8 mouse cellular contexts compared by ENCODE assay signal in the genomic region with DNA sequence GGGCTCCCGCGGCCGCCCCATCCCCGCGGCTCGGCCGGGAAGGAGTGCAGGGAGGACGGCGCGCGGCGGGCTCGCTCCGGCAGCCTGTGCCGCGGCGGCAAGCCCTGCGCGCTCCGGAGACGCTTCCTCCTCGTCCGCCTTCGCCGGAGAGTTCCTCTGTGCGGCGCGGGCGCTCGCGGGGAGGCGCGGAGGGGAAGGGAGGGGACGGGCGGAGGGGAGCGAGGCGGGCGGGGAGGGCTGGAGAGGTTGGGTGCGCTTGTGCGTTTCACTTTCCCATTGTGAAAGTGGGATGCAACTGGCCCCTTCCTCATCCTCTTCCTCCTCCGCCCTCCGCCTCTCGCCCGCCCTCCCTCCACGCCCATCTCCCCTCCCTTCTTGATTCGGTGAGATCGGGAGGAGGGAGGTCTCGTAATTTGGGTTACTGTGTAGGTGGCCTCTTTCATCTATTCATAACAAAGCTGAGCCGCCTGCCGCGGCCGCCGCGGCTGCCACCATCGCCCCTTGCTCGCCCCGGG. TPM values are rescaled to one million over a fixed set of nuclear protein-coding genes. Genes with fewer than 3 reads are reported as not detected.
A peak's percentile ranks its signal among the peaks of the same experiment; 100 is the strongest.
DNase-seq lines count a peak whose midpoint lies in the region; ATAC-seq and TF ChIP-seq lines count a peak whose summit lies in the region.

A gene (minus strand): TSS at position 145 of the 515 bp plus-strand sequence.

- peaks cover 58% of the 10 kb centered on the region for H3K4me1 ChIP-seq in embryonic facial prominence, embryonic 10.5 days
- H3K4me1 ChIP-seq in heart, embryonic 12.5 days (replicated peaks) = peaks cover 32% of the 10 kb centered on the region
- H3K4me1 ChIP-seq in liver, embryonic 16.5 days (ENCODE audit: control insufficient read depth, low read depth, low read length) = peaks cover 35% of the 10 kb centered on the region
- H3K4me1 ChIP-seq in neural tube, embryonic 11.5 days (ENCODE audit: control insufficient read depth, insufficient read depth, low read length) = peaks cover 20% of the 10 kb centered on the region; the same call in 1 of the 2 replicates
- H3K4me1 ChIP-seq in stomach, postnatal 0 days (replicated peaks; ENCODE audit: control insufficient read depth, insufficient read depth) = no peaks in the 10 kb centered on the region

- peak within 1 kb of the TSS; percentile 76 for H3K9ac ChIP-seq in heart, embryonic 12.5 days
- H3K9ac ChIP-seq in liver, embryonic 16.5 days (ENCODE audit: low read depth, low read length) = peak within 1 kb of the TSS; percentile 60
- peak within 1 kb of the TSS; percentile 68 for H3K9ac ChIP-seq in neural tube, embryonic 11.5 days (ENCODE audit: low read length)
- H3K9ac ChIP-seq in stomach, postnatal 0 days (ENCODE audit: low read length) = peak within 1 kb of the TSS; percentile 63

- DNase-seq in left cerebral cortex, adult 18-20 months (ENCODE audit: low spot score in 2 of 2) = peak; percentile 60 to 77
- no peak for DNase-seq in left cerebral cortex, adult 11 months (ENCODE audit: low spot score)
- DNase-seq in embryonic facial prominence, embryonic 10.5 days (ENCODE audit: low spot score) = no peak
- DNase-seq in kidney, postnatal 36 days = peak; percentile 11 to 59
- peak; percentile 77 for DNase-seq in neural tube, embryonic 11.5 days (ENCODE audit: low spot score)
- DNase-seq in stomach, postnatal 0 days (ENCODE audit: low spot score) = peak; percentile 37

- H3K9me3 ChIP-seq in embryonic facial prominence, embryonic 10.5 days = no peaks in the 10 kb centered on the region
- H3K9me3 ChIP-seq in heart, embryonic 12.5 days (replicated peaks) = no peaks in the 10 kb centered on the region
- no peaks in the 10 kb centered on the region for H3K9me3 ChIP-seq in liver, embryonic 16.5 days (replicated peaks; ENCODE audit: control insufficient read depth, low read length)
- no peaks in the 10 kb centered on the region for H3K9me3 ChIP-seq in neural tube, embryonic 11.5 days (ENCODE audit: control insufficient read depth, low read length)
- no peaks in the 10 kb centered on the region for H3K9me3 ChIP-seq in stomach, postnatal 0 days (ENCODE audit: control insufficient read depth, low read length)

- H3K36me3 ChIP-seq in embryonic facial prominence, embryonic 10.5 days (replicated peaks) = no peaks in the 10 kb centered on the region
- no peaks in the 10 kb centered on the region for H3K36me3 ChIP-seq in heart, embryonic 12.5 days
- no peaks in the 10 kb centered on the region for H3K36me3 ChIP-seq in liver, embryonic 16.5 days (ENCODE audit: control insufficient read depth, insufficient read depth)
- no peaks in the 10 kb centered on the region for H3K36me3 ChIP-seq in neural tube, embryonic 11.5 days (ENCODE audit: control insufficient read depth, insufficient read depth, low read length)
- no peaks in the 10 kb centered on the region for H3K36me3 ChIP-seq in stomach, postnatal 0 days (ENCODE audit: control insufficient read depth, insufficient read depth, low read length)

- H3K4me3 ChIP-seq in embryonic facial prominence, embryonic 10.5 days = peak within 1 kb of the TSS; percentile 71
- H3K4me3 ChIP-seq in heart, embryonic 12.5 days = peak within 1 kb of the TSS; percentile 78
- peak within 1 kb of the TSS; percentile 75 for H3K4me3 ChIP-seq in liver, embryonic 16.5 days (ENCODE audit: low read depth, low read length)
- peak within 1 kb of the TSS; percentile 69 for H3K4me3 ChIP-seq in neural tube, embryonic 11.5 days (ENCODE audit: low read depth, low read length)
- peak within 1 kb of the TSS; percentile 69 for H3K4me3 ChIP-seq in stomach, postnatal 0 days (ENCODE audit: low read depth, low read length)

- H3K27ac ChIP-seq in embryonic facial prominence, embryonic 10.5 days (replicated peaks) = peak within 1 kb of the TSS; percentile 87
- peak within 1 kb of the TSS; percentile 55; the same call in 1 of the 2 replicates for H3K27ac ChIP-seq in heart, embryonic 12.5 days (ENCODE audit: poor library complexity, severe bottlenecking)
- peak within 1 kb of the TSS; percentile 48 for H3K27ac ChIP-seq in liver, embryonic 16.5 days (ENCODE audit: low read length)
- peak within 1 kb of the TSS; percentile 81 for H3K27ac ChIP-seq in neural tube, embryonic 11.5 days (ENCODE audit: low read depth, low read length)
- H3K27ac ChIP-seq in stomach, postnatal 0 days (replicated peaks) = no peak within 1 kb of the TSS

- under 1% methylated on average over 45 of the region's 57 CpGs for WGBS in embryonic facial prominence, embryonic 10.5 days
- WGBS in heart, embryonic 12.5 days = 5% methylated on average over 40 of the region's 57 CpGs
- under 1% methylated on average over 34 of the region's 57 CpGs for WGBS in liver, embryonic 16.5 days (ENCODE audit: insufficient replicate concordance)
- WGBS in neural tube, embryonic 11.5 days = 0% methylated on average over 42 of the region's 57 CpGs
- 2% methylated on average over 29 of the region's 57 CpGs for WGBS in stomach, postnatal 0 days

- H3K27me3 ChIP-seq in embryonic facial prominence, embryonic 10.5 days (replicated peaks; ENCODE audit: low read depth, poor library complexity, severe bottlenecking) = peaks cover 77% of the 10 kb centered on the region
- peaks cover 39% of the 10 kb centered on the region for H3K27me3 ChIP-seq in heart, embryonic 12.5 days (replicated peaks)
- peaks cover 68% of the 10 kb centered on the region for H3K27me3 ChIP-seq in liver, embryonic 16.5 days (ENCODE audit: control insufficient read depth, insufficient read depth, low read depth, low read length)
- H3K27me3 ChIP-seq in neural tube, embryonic 11.5 days (ENCODE audit: control insufficient read depth, insufficient read depth, low read length) = peaks cover 11% of the 10 kb centered on the region
- H3K27me3 ChIP-seq in stomach, postnatal 0 days (ENCODE audit: control insufficient read depth, insufficient read depth, low read length) = peaks cover 2% of the 10 kb centered on the region; the same call in 1 of the 2 replicates

- TF ChIP-seq CTCF in stomach, postnatal 0 days (IDR thresholded peaks at IDR 0.05; ENCODE audit: low read depth) = no peak

- no peak for TF ChIP-seq EP300 in stomach, postnatal 0 days (optimal IDR thresholded peaks at IDR 0.05)

- ATAC-seq in heart, embryonic 12.5 days (ENCODE audit: insufficient number of reproducible peaks, low FRiP score) = peak; percentile 43; the same call in 1 of the 2 replicates
- ATAC-seq in liver, embryonic 16.5 days (ENCODE audit: low read depth) = peak; percentile 35
- ATAC-seq in neural tube, embryonic 11.5 days (ENCODE audit: insufficient read depth, low FRiP score, low TSS enrichment) = peak; percentile 53
- peak; percentile 33; the same call in 1 of the 2 replicates for ATAC-seq in stomach, postnatal 0 days (ENCODE audit: low FRiP score, low TSS enrichment)

- H3K4me2 ChIP-seq in heart, embryonic 12.5 days = peak within 1 kb of the TSS; percentile 95
- H3K4me2 ChIP-seq in liver, embryonic 16.5 days (ENCODE audit: low read depth, low read length) = peak within 1 kb of the TSS; percentile 93
- H3K4me2 ChIP-seq in neural tube, embryonic 11.5 days (ENCODE audit: low read depth) = peak within 1 kb of the TSS; percentile 78
- H3K4me2 ChIP-seq in stomach, postnatal 0 days (replicated peaks; ENCODE audit: low read depth) = peak within 1 kb of the TSS; percentile 97

RNA-seq across cellular contexts. Expression of the gene that starts here (rescaled TPM):
- total RNA-seq in left cerebral cortex, adult 18-20 months (2021) = 10 to 100 TPM; 47.5 to 56.2 TPM
- polyA plus RNA-seq in embryonic facial prominence, embryonic 10.5 days (2016; fragmentation: Nextera tagmentation; extraction: Ambion mirVana) = 1.1 and 1.3 TPM in 2 replicates
- polyA plus RNA-seq in heart, embryonic 12.5 days (2016; fragmentation: Nextera tagmentation; extraction: Ambion mirVana) = 6.7 and 8.5 TPM in 2 replicates
- polyA plus RNA-seq in liver, embryonic 16.5 days (2015; fragmentation: Nextera tagmentation; extraction: Ambion mirVana) = 1.5 TPM in 2 replicates
- 3.1 and 4.2 TPM in 2 replicates for polyA plus RNA-seq in neural tube, embryonic 11.5 days (2014; fragmentation: Nextera tagmentation; extraction: Ambion mirVana)
- polyA plus RNA-seq in stomach, postnatal 0 days (2015; fragmentation: Nextera tagmentation; extraction: Ambion mirVana) = 0.67 and 1.0 TPM in 2 replicates

Comparison
In these comparisons a context has a peak if more than half of its experiments do, and no peak if none do; other contexts are left out.
1. DNase-seq: peak in left cerebral cortex, adult 18-20 months (2 of 2), kidney, postnatal 36 days (2 of 2), neural tube, embryonic 11.5 days (single experiment) and stomach, postnatal 0 days (single experiment); none in left cerebral cortex, adult 11 months (single experiment) and embryonic facial prominence, embryonic 10.5 days (single experiment).
2. Peak in every context shown above with its lines, with median percentiles within 50 percentile points of each other: H3K4me3 ChIP-seq, ATAC-seq, H3K4me2 ChIP-seq and H3K9ac ChIP-seq.